Mouse (Mus musculus) CH12.LX (cell line): ENCODE results near the gene Olfr1344.

ENCODE experiments used
- CTCF ChIP-seq, 2 experiments: IDR thresholded peaks in 1 of 2; conservative IDR thresholded peaks in 1 of 2; 2 replicates each; pipeline ENCODE4 v1.5.1; 2011 to 2012; ENCODE audit warnings: low read depth in 2 of 2, low read length in 2 of 2, improper control_type of control experiment in 1 of 2, inconsistent platforms in 1 of 2, mild to moderate bottlenecking in 1 of 2, moderate library complexity in 1 of 2
- ELF1 ChIP-seq: IDR thresholded peaks from 2 replicates; pipeline ENCODE4 v1.6.1; 2014; ENCODE audit warnings: low read depth, mild to moderate bottlenecking, inconsistent platforms, low read length, improper control_type of control experiment
- EP300 ChIP-seq: IDR thresholded peaks from 2 replicates; pipeline ENCODE4 v1.6.1; 2011; ENCODE audit warnings: low read length, improper control_type of control experiment
- JUN ChIP-seq: IDR thresholded peaks from 2 replicates; pipeline ENCODE4 v1.6.1; 2011; ENCODE audit warnings: low read depth, mild to moderate bottlenecking, low read length, improper control_type of control experiment, moderate library complexity; ENCODE audit not compliant: insufficient read depth
- JUND ChIP-seq: conservative IDR thresholded peaks from 2 replicates; pipeline ENCODE4 v1.6.1; 2011; ENCODE audit warnings: low read depth, low read length, improper control_type of control experiment
- KAT2A ChIP-seq: IDR thresholded peaks from 2 replicates; pipeline ENCODE4 v1.6.1; 2012; ENCODE audit warnings: low read length, improper control_type of control experiment, inconsistent platforms; ENCODE audit not compliant: insufficient replicate concordance
- MAFK ChIP-seq: IDR thresholded peaks from 2 replicates; pipeline ENCODE4 v1.6.1; 2011; ENCODE audit warnings: low read length, improper control_type of control experiment; ENCODE audit not compliant: insufficient replicate concordance
- MAX ChIP-seq: IDR thresholded peaks from 2 replicates; pipeline ENCODE4 v1.6.1; 2011; ENCODE audit warnings: low read length, improper control_type of control experiment
- MYC ChIP-seq: IDR thresholded peaks from 2 replicates; pipeline ENCODE4 v1.6.1; 2011; ENCODE audit warnings: low read depth, mild to moderate bottlenecking, improper control_type of control experiment, low read length
- POLR2A ChIP-seq: IDR thresholded peaks from 2 replicates; pipeline ENCODE4 v1.6.1; 2011; ENCODE audit warnings: low read depth, mild to moderate bottlenecking, improper control_type of control experiment, low read length
- SIN3A ChIP-seq: IDR thresholded peaks from 2 replicates; pipeline ENCODE4 v1.6.1; 2012; ENCODE audit warnings: low read length, improper control_type of control experiment, inconsistent platforms
- USF2 ChIP-seq: conservative IDR thresholded peaks from 2 replicates; pipeline ENCODE4 v1.6.1; 2011; ENCODE audit warnings: low read depth, low read length, improper control_type of control experiment
- ZNF384 ChIP-seq: IDR thresholded peaks from 2 replicates; pipeline ENCODE4 v1.6.1; 2012; ENCODE audit warnings: low read depth, low read length, improper control_type of control experiment, inconsistent platforms

DNA sequence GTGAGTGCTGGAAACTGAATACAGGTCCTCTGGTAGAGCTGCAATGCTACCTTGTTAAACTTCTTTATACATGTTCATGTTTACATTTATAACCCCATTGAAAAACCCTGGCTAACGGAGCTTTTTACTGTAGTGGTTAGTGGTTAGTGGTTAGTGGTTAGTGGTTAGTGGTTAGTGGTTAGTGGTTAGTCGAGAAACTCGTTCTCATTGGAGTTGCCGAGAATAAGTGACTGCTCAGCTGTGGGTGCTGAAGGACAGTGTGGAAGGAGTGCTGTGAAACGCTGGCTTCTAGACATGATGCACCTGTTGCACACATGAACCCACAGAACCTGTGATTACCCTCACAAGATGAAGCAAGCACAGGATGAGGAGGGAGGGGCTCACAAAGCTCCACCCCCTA, 9.3 kb downstream of the Olfr1344 start:
- TF ChIP-seq MAFK = no peak
- TF ChIP-seq POLR2A = no peak
- no peak for TF ChIP-seq MAX
- no peak for TF ChIP-seq SIN3A
- no peak for TF ChIP-seq CTCF (conservative IDR thresholded peaks at IDR 0.05 in 1 of 2, IDR thresholded peaks at IDR 0.05 in 1 of 2; ENCODE audit: low read depth in 2 of 2, low read length in 2 of 2)
- no peak for TF ChIP-seq JUN
- no peak for TF ChIP-seq ELF1
- no peak for TF ChIP-seq MYC
- TF ChIP-seq EP300 = no peak
- no peak for TF ChIP-seq USF2
- TF ChIP-seq ZNF384 = no peak
- TF ChIP-seq KAT2A = no peak
- no peak for TF ChIP-seq JUND
